Mouse (Mus musculus): Measurements from ENCODE around the gene Cc2d1a.

The Cc2d1a gene

DNA sequence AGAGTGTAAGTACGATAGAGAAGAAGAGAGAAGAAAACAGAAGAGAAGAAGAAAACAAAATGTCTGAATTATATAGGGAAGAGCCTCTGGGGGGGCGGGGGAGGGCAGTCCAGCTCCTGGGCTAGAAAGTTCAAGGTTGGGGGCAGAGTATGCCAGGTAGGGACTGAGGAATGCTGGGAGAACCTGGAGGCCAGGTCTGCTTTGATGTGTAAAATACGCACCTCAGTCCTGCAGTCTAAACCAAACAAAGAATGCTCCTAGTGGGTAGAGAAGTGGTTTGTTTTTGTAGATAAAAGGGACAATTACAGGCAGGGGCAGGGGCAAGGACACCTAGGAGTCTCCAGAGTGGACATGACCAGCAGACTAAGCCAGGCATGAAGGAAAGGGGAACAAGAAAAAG is 29.7 kb upstream of the Cc2d1a start:
- in situ Hi-C loops (cut with MseI, MboI) = loop anchor here in 1 of 2 experiments (10.0 kb wide), 1 partner anchor 143 kb away; no protein-coding TSS in a partner anchor

- in situ Hi-C loops (cut with MseI, MboI) = loop anchor here in 1 of 2 experiments (10.0 kb wide), 1 partner anchor 142 kb away; no protein-coding TSS in a partner anchor
Measured at GRCm38 (mm10) chr8:84176560-84176959, 28.8 kb upstream of the Cc2d1a start.

- in situ Hi-C loops (cut with MseI, MboI) = loop anchor here in 1 of 2 experiments (10.0 kb wide), 1 partner anchor 139 kb away; no protein-coding TSS in a partner anchor
Measured at GRCm38 (mm10) chr8:84173861-84174260, 26.1 kb upstream of the Cc2d1a start.

- in situ Hi-C loops (cut with MseI, MboI) = loop anchor here in 1 of 2 experiments (10.0 kb wide), 1 partner anchor 135 kb away; no protein-coding TSS in a partner anchor
Measured at GRCm38 (mm10) chr8:84170096-84170495, 22.4 kb upstream of the Cc2d1a start.

GRCm38 (mm10) chr8:84167696-84168095 is 20.0 kb upstream of the Cc2d1a start:
- in situ Hi-C loops (cut with MseI, MboI) = no loop called here

- in situ Hi-C loops (cut with MseI, MboI) = no loop called here
Measured at GRCm38 (mm10) chr8:84157620-84158019, 9.9 kb upstream of the Cc2d1a start.

- in situ Hi-C loops (cut with MseI, MboI) = no loop called here
Measured at GRCm38 (mm10) chr8:84149181-84149580, 1.4 kb upstream of the Cc2d1a start.

DNA sequence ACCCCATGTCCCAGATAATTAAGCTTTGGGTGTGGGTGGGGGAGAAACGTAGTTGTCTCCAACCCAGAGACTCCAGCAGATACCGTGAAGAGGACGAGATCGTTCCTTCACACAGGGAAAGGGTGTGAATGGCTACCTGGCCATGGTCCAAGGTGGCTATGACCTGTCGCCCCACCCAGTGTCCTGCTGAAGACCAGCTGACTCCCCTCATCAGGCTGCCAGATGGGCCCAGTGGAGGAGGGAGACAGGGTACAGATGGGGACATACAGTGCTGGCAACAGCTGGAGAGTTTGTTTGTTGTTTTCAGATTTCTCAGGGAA is 755 bp upstream of the Cc2d1a start:
- in situ Hi-C loops (cut with MseI, MboI) = no loop called here

GRCm38 (mm10) chr8:84147324-84147766 is 391 bp downstream of the Cc2d1a start:
- in situ Hi-C loops (cut with MseI, MboI) = no loop called here

DNA sequence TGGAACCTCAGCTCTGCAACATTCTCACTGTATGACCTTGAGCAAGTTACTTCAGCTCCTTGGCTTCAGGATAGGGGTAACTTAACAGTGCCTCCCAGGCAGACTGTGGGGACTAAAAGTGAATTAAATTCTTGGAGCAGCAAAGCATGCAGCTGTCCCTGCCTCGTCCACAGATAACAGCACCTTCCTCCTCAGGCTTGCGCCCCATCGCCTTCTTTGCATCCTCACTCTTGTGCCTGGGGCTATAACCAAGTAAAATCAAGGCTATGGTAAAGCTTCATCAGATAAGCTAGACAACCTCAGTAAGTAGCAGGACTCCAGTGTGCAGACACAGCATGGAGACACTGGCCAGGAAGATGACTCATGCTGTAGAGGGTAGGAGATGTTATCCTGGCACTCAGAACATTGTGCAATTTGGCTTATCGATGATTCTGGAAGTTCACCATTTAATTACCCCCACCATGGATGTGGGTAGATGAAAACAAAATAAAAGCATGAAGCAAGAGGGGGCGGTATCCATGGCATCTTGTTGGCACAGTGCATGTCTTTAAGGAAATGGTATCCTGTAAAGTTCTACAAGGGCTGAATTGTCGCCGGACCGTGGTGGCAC is 3.0 kb downstream of the Cc2d1a start:
- in situ Hi-C loops (cut with MseI, MboI) = no loop called here

GRCm38 (mm10) chr8:84140838-84141237 is 6.9 kb downstream of the Cc2d1a start:
- in situ Hi-C loops (cut with MseI, MboI) = no loop called here

DNA sequence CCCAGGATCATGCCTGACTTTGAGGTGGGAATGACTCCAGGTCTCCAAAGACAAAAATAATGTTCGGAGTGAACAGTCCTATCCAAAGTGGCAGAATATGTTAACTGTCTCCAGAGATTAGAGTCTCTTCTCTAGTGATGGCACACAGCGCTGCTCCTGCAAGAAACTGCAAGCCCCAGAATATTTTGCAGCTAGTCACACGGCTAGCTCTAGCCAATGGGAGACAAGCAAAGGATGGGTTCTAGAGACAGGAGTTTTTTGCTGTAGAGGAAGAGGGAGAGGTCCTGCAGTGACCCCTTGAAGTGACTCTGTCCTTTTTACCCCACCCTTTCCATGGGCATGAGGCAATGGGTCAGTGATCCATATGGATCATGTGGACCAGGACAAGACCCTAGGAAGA is 9.9 kb downstream of the Cc2d1a start:
- in situ Hi-C loops (cut with MseI, MboI) = no loop called here

- in situ Hi-C loops (cut with MseI, MboI) = no loop called here
Measured at GRCm38 (mm10) chr8:84132225-84132624, 15.5 kb downstream of the Cc2d1a start.

GRCm38 (mm10) chr8:84130806-84131205 is 16.9 kb downstream of the Cc2d1a start:
- in situ Hi-C loops (cut with MseI, MboI) = no loop called here

DNA sequence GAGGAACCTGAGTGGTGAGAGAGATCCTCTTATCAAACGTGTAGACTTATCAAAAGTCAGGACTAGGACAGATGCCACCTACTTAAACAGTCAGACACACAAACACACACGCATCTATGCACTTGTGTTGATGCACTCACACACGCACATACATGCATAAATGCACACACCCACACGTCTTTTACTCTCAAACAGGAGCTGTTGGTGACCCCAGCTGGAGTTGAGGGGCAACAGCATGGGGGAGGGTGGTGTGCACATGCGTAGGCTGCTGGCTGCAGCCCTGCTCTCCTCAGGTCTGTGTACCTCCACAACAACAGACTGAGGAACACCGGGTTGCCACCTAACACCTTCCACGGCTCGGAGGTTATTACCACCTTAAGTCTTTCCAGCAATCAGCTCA is 19.5 kb downstream of the Cc2d1a start:
- in situ Hi-C loops (cut with MseI, MboI) = no loop called here

GRCm38 (mm10) chr8:84127202-84127901 is 20.4 kb downstream of the Cc2d1a start:
- in situ Hi-C loops (cut with MseI, MboI) = no loop called here

DNA sequence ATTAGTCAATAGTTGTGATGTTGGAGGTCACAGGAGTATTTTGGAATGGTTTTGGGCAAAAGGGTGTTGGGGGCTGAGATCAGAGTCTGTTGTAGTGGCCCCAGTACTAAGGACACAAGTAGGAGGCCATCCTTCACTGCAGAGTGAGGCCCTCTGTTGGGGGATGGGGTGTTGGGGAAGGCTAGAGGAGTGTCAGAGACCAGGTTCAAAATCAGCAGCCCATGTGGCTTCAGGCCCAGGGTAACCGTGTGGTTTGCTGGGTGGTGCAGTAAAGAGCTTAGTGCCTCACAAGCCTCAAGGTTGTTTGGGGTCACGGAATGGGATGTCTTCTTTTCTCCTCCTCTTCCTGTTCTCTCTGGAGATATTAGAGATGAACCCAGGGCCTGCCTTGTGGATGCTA is 21.0 kb downstream of the Cc2d1a start:
- in situ Hi-C loops (cut with MseI, MboI) = no loop called here

DNA sequence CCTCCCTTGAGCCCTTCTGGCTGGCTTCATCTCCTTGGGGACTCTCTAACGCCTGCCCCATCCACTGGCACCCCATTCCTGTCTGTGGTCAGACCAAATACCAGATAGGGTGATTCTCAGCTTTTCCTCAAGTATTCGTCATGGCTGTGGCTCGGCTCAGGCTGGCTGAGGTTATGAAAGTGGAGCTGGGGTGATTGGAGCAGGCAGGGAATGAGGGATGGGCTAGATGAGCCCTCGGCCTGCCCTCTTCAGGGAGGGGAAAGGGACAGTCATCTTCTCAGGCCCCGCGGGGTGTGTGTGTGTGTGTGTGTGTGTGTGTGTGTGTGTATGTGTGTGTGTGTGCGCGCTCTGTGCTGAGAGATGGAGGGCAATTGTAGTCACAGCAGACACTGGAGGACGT is 22.1 kb downstream of the Cc2d1a start, which contains the start of gene Podnl1:
Podnl1 (plus strand) TSS at position 334 of the 400 bp plus-strand sequence.
- in situ Hi-C loops (cut with MseI, MboI) = no loop called here

DNA sequence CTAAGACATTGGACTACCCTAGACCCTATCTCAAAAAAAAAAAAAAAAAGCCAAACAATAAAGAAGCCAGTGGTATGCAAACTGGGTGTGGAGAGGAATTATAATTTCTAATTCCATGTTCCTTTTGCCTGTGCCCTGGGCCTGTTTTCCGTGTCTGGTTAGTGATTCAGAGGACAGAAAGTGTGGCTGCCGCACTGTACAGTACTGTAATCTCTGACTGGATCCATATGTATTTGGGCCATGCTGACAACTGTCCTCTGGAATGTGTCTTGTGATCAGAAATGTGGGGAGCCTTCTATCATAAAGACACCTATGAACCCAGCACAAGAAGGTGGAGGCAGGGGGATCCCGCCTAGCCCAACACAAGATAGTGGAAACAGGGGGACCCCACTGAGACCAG is 25.6 kb downstream of the Cc2d1a start:
- in situ Hi-C loops (cut with MseI, MboI) = no loop called here

GRCm38 (mm10) chr8:84115646-84116045 is 32.1 kb downstream of the Cc2d1a start:
- in situ Hi-C loops (cut with MseI, MboI) = no loop called here

GRCm38 (mm10) chr8:84106216-84107040 is 41.3 kb downstream of the Cc2d1a start:
- in situ Hi-C loops (cut with MseI, MboI) = no loop called here

- in situ Hi-C loops (cut with MseI, MboI) = no loop called here
Measured at GRCm38 (mm10) chr8:84105676-84106075, 42.1 kb downstream of the Cc2d1a start.
